Mouse (Mus musculus): ENCODE results near the gene Nanos2. TPM values are rescaled to one million over a fixed set of nuclear protein-coding genes. Genes with fewer than 3 reads are reported as not detected.

Nanos2 gene
- polyA plus RNA-seq (2016; fragmentation: Nextera tagmentation; extraction: Ambion mirVana): not detected in 2 replicates

DNA sequence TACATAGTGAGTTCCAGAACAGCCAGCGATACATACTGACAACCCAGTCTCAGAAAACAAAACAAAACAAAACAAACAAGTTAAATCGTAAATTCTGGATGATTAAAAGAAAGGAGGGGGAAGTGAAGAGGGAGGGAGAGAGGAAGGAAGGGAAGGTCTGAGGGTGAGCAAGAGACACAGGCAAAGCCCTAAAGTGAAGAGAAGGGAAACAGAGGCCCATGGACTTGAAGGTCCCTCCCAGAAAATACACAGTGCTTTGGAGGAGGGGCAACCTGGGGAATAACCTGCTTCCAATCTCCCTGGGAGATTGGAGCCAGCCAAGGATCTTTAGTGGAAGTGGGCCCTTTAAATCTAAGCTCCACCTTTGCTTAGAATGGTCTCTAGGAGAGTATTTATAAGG is at the start of gene Nanos2:
Gene Nanos2, plus strand, starts transcription at position 301 of the 400 bp plus-strand sequence.
- H3K9ac ChIP-seq: no peak within 1 kb of the TSS
- H3K36me3 ChIP-seq: no peaks in the 10 kb centered on the region
- no peak within 1 kb of the TSS for H3K4me3 ChIP-seq
- no peaks in the 10 kb centered on the region for H3K9me3 ChIP-seq (replicated peaks)
- no peak within 1 kb of the TSS for H3K27ac ChIP-seq (ENCODE audit: poor library complexity, severe bottlenecking)
- H3K27me3 ChIP-seq (replicated peaks): peaks cover 23% of the 10 kb centered on the region
- H3K4me2 ChIP-seq: no peak within 1 kb of the TSS
- peaks cover 15% of the 10 kb centered on the region for H3K4me1 ChIP-seq (replicated peaks)
- 63% methylated on average over 2 of the region's 2 CpGs for WGBS
- no peak for ATAC-seq (ENCODE audit: insufficient number of reproducible peaks, low FRiP score)

DNA sequence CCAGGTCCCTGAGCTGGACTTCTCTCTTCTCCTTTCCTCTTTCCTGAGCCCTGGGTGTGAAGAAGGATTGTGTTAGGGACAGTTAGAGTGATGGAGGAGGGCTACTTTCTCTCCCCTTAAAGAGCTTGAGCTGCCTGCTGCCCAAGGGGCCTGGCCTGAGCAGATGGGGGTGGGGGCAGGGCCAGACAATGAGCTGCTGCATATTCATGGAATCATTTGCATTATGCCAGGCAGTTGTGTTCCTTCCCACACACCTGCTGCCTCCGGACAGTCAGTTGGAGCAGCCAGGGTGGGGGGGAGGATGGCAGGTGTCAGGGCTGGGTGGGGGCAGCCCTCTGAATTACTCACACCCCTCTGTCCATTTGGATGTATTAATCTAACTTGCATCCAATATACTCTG is 44.8 kb upstream of the Nanos2 start:
- no peaks in the 10 kb centered on the region for H3K36me3 ChIP-seq
- no peak for ATAC-seq (ENCODE audit: insufficient number of reproducible peaks, low FRiP score)
- no peaks in the 10 kb centered on the region for H3K9me3 ChIP-seq (replicated peaks)
- H3K9ac ChIP-seq: no peak overlapping the region
- no peak overlapping the region for H3K27ac ChIP-seq (ENCODE audit: poor library complexity, severe bottlenecking)
- 56% methylated on average over 1 of the region's 1 CpGs for WGBS
- H3K4me1 ChIP-seq (replicated peaks): no peaks in the 10 kb centered on the region
- H3K4me3 ChIP-seq: no peak overlapping the region
- H3K27me3 ChIP-seq (replicated peaks): peaks cover 13% of the 10 kb centered on the region; the same call in 1 of the 2 replicates
- H3K4me2 ChIP-seq: no peak overlapping the region

DNA sequence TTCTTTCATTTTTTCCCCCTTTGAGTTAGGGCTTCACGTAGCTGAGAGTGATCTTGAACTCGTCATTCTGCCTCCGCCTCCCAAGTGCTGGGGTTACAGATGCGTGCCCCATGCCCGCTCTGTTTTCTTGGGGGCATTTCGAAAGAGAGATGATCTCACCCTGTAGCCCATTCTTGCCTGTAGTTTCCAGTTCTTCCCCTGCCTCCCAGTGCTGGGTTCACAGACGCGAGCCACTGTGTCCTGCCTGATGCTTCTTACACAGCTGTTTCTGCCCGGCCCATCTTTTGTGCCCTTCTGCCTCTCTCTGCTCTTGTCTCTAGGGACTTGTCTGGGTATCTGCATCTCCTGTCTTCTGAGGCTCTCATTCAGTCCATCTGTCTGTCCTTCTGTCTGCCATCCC is 44.4 kb upstream of the Nanos2 start:
- no peak overlapping the region for H3K4me2 ChIP-seq
- no peaks in the 10 kb centered on the region for H3K4me1 ChIP-seq (replicated peaks)
- no peaks in the 10 kb centered on the region for H3K9me3 ChIP-seq (replicated peaks)
- no peak overlapping the region for H3K27ac ChIP-seq (ENCODE audit: poor library complexity, severe bottlenecking)
- no peak overlapping the region for H3K9ac ChIP-seq
- WGBS: 52% methylated on average over 9 of the region's 9 CpGs
- H3K4me3 ChIP-seq: no peak overlapping the region
- peaks cover 13% of the 10 kb centered on the region; the same call in 1 of the 2 replicates for H3K27me3 ChIP-seq (replicated peaks)
- H3K36me3 ChIP-seq: no peaks in the 10 kb centered on the region
- no peak for ATAC-seq (ENCODE audit: insufficient number of reproducible peaks, low FRiP score)

DNA sequence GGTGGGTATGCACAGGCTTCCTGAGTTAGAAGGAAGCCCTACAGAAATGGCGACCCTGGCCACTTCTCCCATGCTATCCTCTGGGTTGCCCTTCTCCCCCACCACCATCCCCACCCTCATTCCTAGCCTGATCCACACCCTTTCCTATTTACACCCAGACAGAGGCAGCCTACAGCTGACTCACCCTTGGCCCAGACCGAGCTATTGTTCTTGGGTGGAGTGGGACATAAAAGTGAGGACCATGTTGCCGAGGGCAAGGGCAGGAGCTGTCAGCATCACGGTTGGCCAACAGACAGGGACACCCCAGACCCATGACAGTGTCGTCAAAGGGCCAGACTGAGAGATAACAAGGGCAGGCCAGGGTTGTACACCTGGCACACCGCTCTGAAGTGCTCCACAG is 39.0 kb upstream of the Nanos2 start:
- ATAC-seq (ENCODE audit: insufficient number of reproducible peaks, low FRiP score): peak; percentile 63
- no peaks in the 10 kb centered on the region for H3K9me3 ChIP-seq (replicated peaks)
- H3K27me3 ChIP-seq (replicated peaks): peaks cover 15% of the 10 kb centered on the region; the same call in 1 of the 2 replicates
- no peak overlapping the region for H3K4me2 ChIP-seq
- WGBS: 46% methylated on average over 6 of the region's 6 CpGs
- peaks cover 12% of the 10 kb centered on the region for H3K4me1 ChIP-seq (replicated peaks)
- no peaks in the 10 kb centered on the region for H3K36me3 ChIP-seq
- H3K27ac ChIP-seq (ENCODE audit: poor library complexity, severe bottlenecking): no peak overlapping the region
- no peak overlapping the region for H3K9ac ChIP-seq
- H3K4me3 ChIP-seq: no peak overlapping the region

- Histone ChIP-seq H3K4me2 (no peak overlapping the region), H3K9me3 (replicated peaks) (no peaks in the 10 kb centered on the region), H3K4me1 (replicated peaks) (peaks cover 12% of the 10 kb centered on the region), H3K36me3 (no peaks in the 10 kb centered on the region), H3K27me3 (replicated peaks) (peaks cover 12% of the 10 kb centered on the region; the same call in 1 of the 2 replicates), H3K27ac (ENCODE audit: poor library complexity, severe bottlenecking) (no peak overlapping the region), H3K4me3 (no peak overlapping the region), H3K9ac (no peak overlapping the region)
- ATAC-seq (ENCODE audit: insufficient number of reproducible peaks, low FRiP score): no peak
- WGBS: 30% methylated on average over 12 of the region's 12 CpGs
These were observed 37.2 kb upstream of the Nanos2 start for GRCm38 (mm10) chr7:18949781-18950522.

GRCm38 (mm10) chr7:18950523-18951315 is 36.5 kb upstream of the Nanos2 start:
- Histone ChIP-seq H3K36me3 (no peaks in the 10 kb centered on the region), H3K27ac (ENCODE audit: poor library complexity, severe bottlenecking) (no peak overlapping the region), H3K9ac (no peak overlapping the region), H3K9me3 (replicated peaks) (no peaks in the 10 kb centered on the region), H3K4me2 (no peak overlapping the region), H3K27me3 (replicated peaks) (peaks cover 12% of the 10 kb centered on the region; the same call in 1 of the 2 replicates), H3K4me3 (no peak overlapping the region), H3K4me1 (replicated peaks) (peaks cover 12% of the 10 kb centered on the region)
- ATAC-seq (ENCODE audit: insufficient number of reproducible peaks, low FRiP score): no peak
- WGBS: 21% methylated on average over 18 of the region's 18 CpGs

DNA sequence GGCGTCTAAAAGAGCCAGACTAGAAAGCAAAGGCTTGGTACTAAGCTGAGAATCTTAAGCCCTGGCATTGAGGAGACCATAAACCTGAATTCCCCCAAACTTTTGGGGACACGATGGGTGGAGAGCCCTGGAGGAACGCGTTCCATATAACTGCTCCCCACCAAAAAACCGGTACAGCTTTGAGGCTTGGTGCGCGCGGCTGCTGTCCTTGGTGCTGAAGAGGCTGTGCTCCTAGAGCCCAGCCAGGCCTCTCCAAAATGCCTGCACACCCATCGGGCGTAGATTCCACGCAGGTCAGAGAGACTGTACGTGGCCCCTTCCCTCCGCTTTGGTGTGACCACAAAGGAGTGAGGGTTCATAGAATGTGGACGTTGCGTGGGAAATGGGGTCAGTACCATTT is 35.8 kb upstream of the Nanos2 start:
- Histone ChIP-seq H3K27me3 (replicated peaks) (peaks cover 15% of the 10 kb centered on the region), H3K27ac (ENCODE audit: poor library complexity, severe bottlenecking) (no peak overlapping the region), H3K9me3 (replicated peaks) (no peaks in the 10 kb centered on the region), H3K9ac (no peak overlapping the region), H3K4me2 (no peak overlapping the region), H3K4me3 (no peak overlapping the region), H3K4me1 (replicated peaks) (peaks cover 12% of the 10 kb centered on the region), H3K36me3 (no peaks in the 10 kb centered on the region)
- 11% methylated on average over 15 of the region's 15 CpGs for WGBS
- ATAC-seq (ENCODE audit: insufficient number of reproducible peaks, low FRiP score): no peak

GRCm38 (mm10) chr7:18957569-18958383 is 29.4 kb upstream of the Nanos2 start:
- no peaks in the 10 kb centered on the region for H3K9me3 ChIP-seq (replicated peaks)
- peak; percentile 81 for ATAC-seq (ENCODE audit: insufficient number of reproducible peaks, low FRiP score)
- H3K9ac ChIP-seq: peak overlapping the region; percentile 76
- peaks cover 19% of the 10 kb centered on the region for H3K4me1 ChIP-seq (replicated peaks)
- no peaks in the 10 kb centered on the region for H3K36me3 ChIP-seq
- under 1% methylated on average over 107 of the region's 107 CpGs for WGBS
- 0 out of 2 replicates have a peak overlapping the region, but pooled peaks have one; percentile 30 for H3K27ac ChIP-seq (ENCODE audit: poor library complexity, severe bottlenecking)
- peaks cover 52% of the 10 kb centered on the region for H3K27me3 ChIP-seq (replicated peaks)
- peak overlapping the region; percentile 67 for H3K4me3 ChIP-seq
- peak overlapping the region; percentile 96 for H3K4me2 ChIP-seq

DNA sequence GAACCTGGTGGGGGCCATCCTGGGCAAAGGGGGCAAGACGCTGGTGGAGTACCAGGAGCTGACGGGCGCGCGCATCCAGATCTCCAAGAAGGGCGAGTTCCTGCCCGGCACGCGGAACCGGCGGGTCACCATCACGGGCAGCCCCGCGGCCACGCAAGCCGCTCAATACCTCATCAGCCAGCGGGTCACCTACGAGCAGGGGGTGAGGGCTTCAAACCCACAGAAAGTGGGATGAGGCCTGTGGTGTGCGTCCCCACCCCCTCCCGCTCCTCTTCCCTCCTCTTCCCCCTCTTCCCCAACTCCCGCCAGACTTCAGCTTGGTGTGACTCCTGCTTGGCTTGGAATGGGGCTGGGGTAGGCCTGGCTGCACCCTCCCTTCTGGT is 28.8 kb upstream of the Nanos2 start:
- Histone ChIP-seq H3K4me1 (replicated peaks) (peaks cover 25% of the 10 kb centered on the region), H3K9ac (peak overlapping the region; percentile 76), H3K27ac (ENCODE audit: poor library complexity, severe bottlenecking) (peak overlapping the region; percentile 30; the same call in 1 of the 2 replicates), H3K4me2 (peak overlapping the region; percentile 96), H3K27me3 (replicated peaks) (peaks cover 58% of the 10 kb centered on the region), H3K9me3 (replicated peaks) (no peaks in the 10 kb centered on the region), H3K36me3 (no peaks in the 10 kb centered on the region), H3K4me3 (peak overlapping the region; percentile 67)
- 1% methylated on average over 9 of the region's 21 CpGs for WGBS
- ATAC-seq (ENCODE audit: insufficient number of reproducible peaks, low FRiP score): 0 out of 2 replicates have a peak, but pooled peaks have one; percentile 14

GRCm38 (mm10) chr7:18959446-18959845 is 27.8 kb upstream of the Nanos2 start:
- peak overlapping the region; percentile 41 for H3K4me2 ChIP-seq
- no peak overlapping the region for H3K4me3 ChIP-seq
- peak; percentile 47 for ATAC-seq (ENCODE audit: insufficient number of reproducible peaks, low FRiP score)

More at GRCm38 (mm10) chr7:18959446-18959845, 27.8 kb upstream of the Nanos2 start:
- H3K36me3 ChIP-seq: no peaks in the 10 kb centered on the region
- no peak overlapping the region for H3K9ac ChIP-seq
- H3K9me3 ChIP-seq (replicated peaks): no peaks in the 10 kb centered on the region
- 0 out of 2 replicates have a peak overlapping the region, but pooled peaks have one; percentile 11 for H3K27ac ChIP-seq (ENCODE audit: poor library complexity, severe bottlenecking)
- H3K4me1 ChIP-seq (replicated peaks): peaks cover 27% of the 10 kb centered on the region
- peaks cover 68% of the 10 kb centered on the region for H3K27me3 ChIP-seq (replicated peaks)
- WGBS: 38% methylated on average over 8 of the region's 8 CpGs

All from heart, embryonic 12.5 days (tissue).